10 mouse cellular contexts compared by ENCODE assay signal in genomic region chr9:119082656-119083430, GRCm38 (mm10). TPM values are rescaled to one million over a fixed set of nuclear protein-coding genes. Genes with fewer than 3 reads are reported as not detected.
DNase-seq lines count a peak whose midpoint lies in the region; ATAC-seq lines count a peak whose summit lies in the region.
"Had no signal": no experiment of that assay in that cellular context is flagged by ENCODE, and none has a peak within 500 bp of the region (broad histone marks: within the 10 kb centered on the region; RNA-seq: fewer than 3 reads in every experiment).

No protein-coding gene starts in this region.

- H3K27ac ChIP-seq in heart, embryonic 12.5 days (ENCODE audit: poor library complexity, severe bottlenecking) = peak overlapping the region; percentile 2; the same call in 1 of the 2 replicates
- peak overlapping the region; percentile 73 for H3K27ac ChIP-seq in neural tube, embryonic 11.5 days (ENCODE audit: low read depth, low read length)
- peak overlapping the region; percentile 67; the same call in 1 of the 2 replicates for H3K27ac ChIP-seq in limb, embryonic 11.5 days (replicated peaks; ENCODE audit: low read depth, low read length)

- peaks cover 53% of the 10 kb centered on the region for H3K4me1 ChIP-seq in heart, embryonic 12.5 days (replicated peaks)
- H3K4me1 ChIP-seq in neural tube, embryonic 11.5 days (ENCODE audit: control insufficient read depth, insufficient read depth, low read length) = peaks cover 21% of the 10 kb centered on the region
- H3K4me1 ChIP-seq in limb, embryonic 11.5 days (ENCODE audit: control insufficient read depth, insufficient read depth, low read length) = peaks cover 9% of the 10 kb centered on the region

- no peak overlapping the region for H3K4me3 ChIP-seq in heart, embryonic 12.5 days
- no peak overlapping the region for H3K4me3 ChIP-seq in neural tube, embryonic 11.5 days (ENCODE audit: low read depth, low read length)
- H3K4me3 ChIP-seq in limb, embryonic 11.5 days (ENCODE audit: low read depth, low read length) = no peak overlapping the region

- H3K4me2 ChIP-seq in heart, embryonic 12.5 days = no peak overlapping the region
- H3K4me2 ChIP-seq in neural tube, embryonic 11.5 days (ENCODE audit: low read depth) = no peak overlapping the region
- H3K4me2 ChIP-seq in limb, embryonic 11.5 days (ENCODE audit: low read depth, severe bottlenecking) = no peak overlapping the region

- 67% methylated on average over 7 of the region's 7 CpGs for whole genome bisulfite sequencing in heart, embryonic 12.5 days
- WGBS in neural tube, embryonic 11.5 days = 72% methylated on average over 7 of the region's 7 CpGs
- 66% methylated on average over 7 of the region's 7 CpGs for WGBS in limb, embryonic 11.5 days

- no peak overlapping the region for H3K9ac ChIP-seq in heart, embryonic 12.5 days
- no peak overlapping the region for H3K9ac ChIP-seq in neural tube, embryonic 11.5 days (ENCODE audit: low read length)
- H3K9ac ChIP-seq in limb, embryonic 11.5 days (ENCODE audit: low read length) = no peak overlapping the region

- no peaks in the 10 kb centered on the region for H3K27me3 ChIP-seq in heart, embryonic 12.5 days (replicated peaks)
- no peaks in the 10 kb centered on the region for H3K27me3 ChIP-seq in neural tube, embryonic 11.5 days (ENCODE audit: control insufficient read depth, insufficient read depth, low read length)
- H3K27me3 ChIP-seq in limb, embryonic 11.5 days (ENCODE audit: control insufficient read depth, insufficient read depth, low read length) = no peaks in the 10 kb centered on the region

- H3K36me3 ChIP-seq in heart, embryonic 12.5 days = peaks cover 33% of the 10 kb centered on the region
- H3K36me3 ChIP-seq in neural tube, embryonic 11.5 days (ENCODE audit: control insufficient read depth, insufficient read depth, low read length) = no peaks in the 10 kb centered on the region
- H3K36me3 ChIP-seq in limb, embryonic 11.5 days (ENCODE audit: control insufficient read depth, insufficient read depth, low read length) = no peaks in the 10 kb centered on the region

- intact Hi-C loops in heart, postnatal 10 days (cut with DNase I) = no loop called here
- intact Hi-C loops in gastrocnemius, postnatal 14 days (cut with DNase I; ENCODE audit: low total_unique reads) = no loop called here

- DNase-seq in heart, postnatal 10 days = no peak
- no peak for DNase-seq in neural tube, embryonic 11.5 days (ENCODE audit: low spot score)
- no peak for DNase-seq in neural tube, embryonic 10.5 days (ENCODE audit: extremely low spot score, low spot score)
- no peak for DNase-seq in limb, embryonic 11.5 days (ENCODE audit: low spot score)
- no peak for DNase-seq in c-Kit-positive CD71-positive TER-119-positive erythroid progenitor cells, embryonic 14.5 days (ENCODE audit: low spot score)
- no peak for DNase-seq in adrenal gland, adult 18-20 months (ENCODE audit: low spot score in 2 of 2)
- no peak for DNase-seq in gastrocnemius, postnatal 14 days
- DNase-seq: cerebellum, postnatal 25 days; lung, adult 18-20 months had no signal

- no peaks in the 10 kb centered on the region for H3K9me3 ChIP-seq in heart, embryonic 12.5 days (replicated peaks)
- H3K9me3 ChIP-seq in neural tube, embryonic 11.5 days (ENCODE audit: control insufficient read depth, low read length) = no peaks in the 10 kb centered on the region
- no peaks in the 10 kb centered on the region for H3K9me3 ChIP-seq in limb, embryonic 11.5 days (ENCODE audit: control insufficient read depth, low read length)

- ATAC-seq in heart, embryonic 12.5 days (ENCODE audit: insufficient number of reproducible peaks, low FRiP score) = no peak
- ATAC-seq in neural tube, embryonic 11.5 days (ENCODE audit: insufficient read depth, low FRiP score, low TSS enrichment) = no peak
- ATAC-seq in limb, embryonic 11.5 days (ENCODE audit: insufficient number of reproducible peaks, low FRiP score, low TSS enrichment, low read depth) = no peak

RNA-seq across cellular contexts. Expression of gene Plcd1, which starts 10.5 kb away (rescaled TPM):
- polyA plus RNA-seq in heart, embryonic 12.5 days (2016; fragmentation: Nextera tagmentation; extraction: Ambion mirVana) = 19.1 and 20.7 TPM in 2 replicates
- total RNA-seq in heart, postnatal 10 days (2021) = 10 to 100 TPM; 16.5 to 18.7 TPM
- polyA plus RNA-seq in neural tube, embryonic 11.5 days (2014; fragmentation: Nextera tagmentation; extraction: Ambion mirVana) = 26.3 and 30.5 TPM in 2 replicates
- polyA plus RNA-seq in limb, embryonic 11.5 days (2014; fragmentation: Nextera tagmentation; extraction: Ambion mirVana) = 18.8 and 22.0 TPM in 2 replicates
- total RNA-seq in adrenal gland, adult 18-20 months (2021) = 10 to 100 TPM in 1 of 2 experiments, 1 to 10 TPM in 1; 7.0 to 10.9 TPM
- 10 to 100 TPM; 11.6 to 11.7 TPM for total RNA-seq in gastrocnemius, postnatal 14 days (2021)

RNA-seq across cellular contexts. Expression of gene Dlec1, which starts 19.4 kb away (rescaled TPM):
- polyA plus RNA-seq in heart, embryonic 12.5 days (2016; fragmentation: Nextera tagmentation; extraction: Ambion mirVana) = 0.49 and 0.55 TPM in 2 replicates
- under 1 TPM in 1 of 2 experiments, not detected in 1; 0.07 TPM for total RNA-seq in heart, postnatal 10 days (2021)
- 0.92 and 0.97 TPM in 2 replicates for polyA plus RNA-seq in neural tube, embryonic 11.5 days (2014; fragmentation: Nextera tagmentation; extraction: Ambion mirVana)
- polyA plus RNA-seq in limb, embryonic 11.5 days (2014; fragmentation: Nextera tagmentation; extraction: Ambion mirVana) = 1.2 and 2.1 TPM in 2 replicates
- 1 to 10 TPM; 1.6 to 3.3 TPM for total RNA-seq in adrenal gland, adult 18-20 months (2021)
- total RNA-seq in gastrocnemius, postnatal 14 days (2021) = under 1 TPM in 1 of 2 experiments, not detected in 1; 0.12 TPM

RNA-seq across cellular contexts. Expression of gene Vill, which starts 30.3 kb away (rescaled TPM):
- polyA plus RNA-seq in heart, embryonic 12.5 days (2016; fragmentation: Nextera tagmentation; extraction: Ambion mirVana) = 14.3 and 15.3 TPM in 2 replicates
- 1 to 10 TPM; 1.5 to 3.7 TPM for total RNA-seq in heart, postnatal 10 days (2021)
- 12.1 and 12.2 TPM in 2 replicates for polyA plus RNA-seq in neural tube, embryonic 11.5 days (2014; fragmentation: Nextera tagmentation; extraction: Ambion mirVana)
- polyA plus RNA-seq in limb, embryonic 11.5 days (2014; fragmentation: Nextera tagmentation; extraction: Ambion mirVana) = 26.0 and 26.5 TPM in 2 replicates
- total RNA-seq in adrenal gland, adult 18-20 months (2021) = 1 to 10 TPM; 1.6 to 1.7 TPM
- under 1 TPM; 0.31 to 0.96 TPM for total RNA-seq in gastrocnemius, postnatal 14 days (2021)

Comparison
In these comparisons a context has a peak if more than half of its experiments do, and no peak if none do; other contexts are left out.
1. H3K27ac ChIP-seq: peak in every context shown above with its lines; median percentile 73 in neural tube, embryonic 11.5 days; 67 in limb, embryonic 11.5 days; 2 in heart, embryonic 12.5 days.